Mouse (Mus musculus) Muller cell, postnatal 12 days (primary cell): ENCODE measurements around the gene Lrch3.
"Not testable (repeated sequence)": the region's sequence is repeated elsewhere in the genome, so short reads cannot be mapped to it uniquely, and the experiment has no call there.

ENCODE experiments used
- DNase-seq: peaks from one replicate; pipeline ENCODE4 v3.0.0-alpha.2; 2015; ENCODE audit errors: inconsistent ontology term

Gene Lrch3

DNA sequence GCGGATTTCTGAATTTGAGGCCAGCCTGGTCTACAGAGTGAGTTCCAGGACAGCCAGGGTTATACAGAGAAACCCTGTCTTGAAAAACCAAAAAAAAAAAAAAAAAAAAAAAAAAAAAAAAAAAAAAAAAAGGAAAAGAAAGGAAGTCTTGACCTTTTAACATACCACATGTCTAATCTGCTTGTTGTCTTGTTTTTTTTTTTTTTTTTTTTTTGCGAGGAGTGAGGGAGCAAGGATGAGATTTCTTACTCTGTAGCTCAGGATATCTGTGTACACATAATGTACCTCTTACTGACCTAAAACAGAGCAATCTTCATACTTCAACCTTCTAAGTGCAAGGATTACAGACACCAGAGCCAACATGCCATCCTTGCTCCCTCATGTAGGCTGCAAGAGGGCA, 141.0 kb downstream of the Lrch3 start:
- DNase-seq = not testable (repeated sequence)

DNA sequence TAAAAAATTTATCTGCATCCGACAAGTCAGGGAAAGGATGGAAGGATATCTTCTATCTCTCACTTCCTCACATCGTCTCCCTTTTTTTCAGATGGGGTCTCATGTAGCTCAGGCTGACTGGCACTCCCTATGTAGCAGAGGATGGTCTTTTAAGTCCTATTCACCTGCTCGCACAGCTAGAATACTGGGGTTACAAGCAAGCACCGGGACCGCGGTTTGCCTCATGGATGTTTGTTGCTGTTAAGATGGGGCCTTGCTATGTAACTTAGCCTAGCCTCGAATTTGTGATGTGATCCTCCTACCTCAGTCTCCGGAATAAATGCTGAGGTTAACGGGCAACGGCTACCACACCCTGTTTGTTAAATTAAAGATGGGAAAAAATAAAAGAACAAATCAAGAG, 141.8 kb downstream of the Lrch3 start:
- no peak for DNase-seq

DNA sequence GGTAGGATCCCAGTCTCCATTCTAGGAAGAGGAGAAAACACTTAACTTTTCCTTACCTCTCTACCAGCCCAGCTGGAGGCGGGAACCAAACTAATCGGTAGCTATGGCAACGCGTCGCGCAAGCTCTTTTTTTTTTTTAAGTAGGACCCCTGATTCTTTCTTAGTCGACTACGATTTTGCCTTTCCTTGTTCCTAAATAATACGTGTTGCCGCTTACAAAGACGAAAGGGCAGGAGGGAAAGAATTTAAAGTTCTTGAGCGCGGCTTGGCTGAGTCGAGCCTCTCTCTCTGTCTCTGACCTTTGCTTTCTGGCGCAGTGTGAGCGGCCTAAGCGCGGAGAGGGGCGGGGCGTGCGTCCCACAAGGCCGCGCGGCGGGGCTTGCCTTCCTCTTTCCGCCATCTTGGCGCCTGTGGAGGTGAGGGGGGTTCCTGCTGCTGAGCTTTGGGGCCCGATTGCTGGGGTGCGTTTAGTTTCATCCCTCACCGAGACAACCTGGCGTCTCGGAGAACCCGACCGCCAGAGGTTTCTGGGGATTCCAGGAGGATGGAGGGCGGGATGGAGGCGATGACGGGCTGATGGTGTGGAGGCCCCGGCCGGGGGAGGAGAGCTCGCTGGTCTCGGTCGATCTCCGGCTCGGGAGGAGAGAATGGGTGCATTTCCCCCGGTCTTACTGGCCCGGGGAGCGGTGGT, 142.3 kb downstream of the Lrch3 start, which contains the start of the genes Iqcg and Rpl35a:
TSS of gene Iqcg (minus strand) at position 124 of the 691 bp plus-strand sequence.
TSS of gene Rpl35a (plus strand) at position 359 of the 691 bp plus-strand sequence.
- DNase-seq = peak; percentile 97

DNA sequence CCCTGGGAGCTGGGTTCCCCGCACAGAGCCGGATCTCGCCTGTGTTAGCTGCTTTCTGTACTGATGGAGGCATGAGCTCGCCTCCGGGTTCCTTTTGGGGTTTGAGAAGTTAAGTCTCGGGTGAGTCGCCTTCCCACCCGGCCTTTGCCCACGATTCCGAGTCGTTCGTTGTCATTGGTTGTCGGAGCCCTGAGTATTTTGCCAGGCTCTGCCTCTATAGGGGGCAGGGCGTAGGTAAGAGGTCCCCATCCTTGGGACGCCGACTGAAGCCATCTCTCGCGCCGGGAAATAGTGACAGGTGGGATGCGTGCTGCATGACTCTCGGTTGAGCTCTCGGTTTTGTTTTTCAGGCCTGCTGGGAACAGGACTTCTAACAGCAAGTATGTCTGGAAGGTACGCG, 142.9 kb downstream of the Lrch3 start:
- no peak for DNase-seq

DNA sequence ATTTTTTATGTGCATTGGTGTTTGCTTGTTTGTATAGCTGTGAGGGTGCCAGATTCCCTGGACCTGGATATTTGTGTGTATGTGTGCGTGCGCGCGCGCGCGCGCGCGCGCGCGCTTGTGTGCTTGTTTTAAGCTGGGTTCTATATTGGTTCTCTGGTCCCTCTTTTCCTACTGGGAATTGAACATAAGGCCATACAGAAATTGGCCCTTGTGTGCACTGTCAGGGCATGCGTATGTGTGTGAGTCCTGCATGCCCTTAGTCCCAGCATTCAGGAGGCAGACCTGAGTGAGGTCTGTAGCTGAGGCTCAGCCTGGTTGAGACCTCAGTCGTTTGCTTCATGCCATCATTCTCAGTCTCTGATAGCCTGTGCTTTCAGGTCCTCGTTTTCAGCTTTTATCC, 144.1 kb downstream of the Lrch3 start:
- no peak for DNase-seq

DNA sequence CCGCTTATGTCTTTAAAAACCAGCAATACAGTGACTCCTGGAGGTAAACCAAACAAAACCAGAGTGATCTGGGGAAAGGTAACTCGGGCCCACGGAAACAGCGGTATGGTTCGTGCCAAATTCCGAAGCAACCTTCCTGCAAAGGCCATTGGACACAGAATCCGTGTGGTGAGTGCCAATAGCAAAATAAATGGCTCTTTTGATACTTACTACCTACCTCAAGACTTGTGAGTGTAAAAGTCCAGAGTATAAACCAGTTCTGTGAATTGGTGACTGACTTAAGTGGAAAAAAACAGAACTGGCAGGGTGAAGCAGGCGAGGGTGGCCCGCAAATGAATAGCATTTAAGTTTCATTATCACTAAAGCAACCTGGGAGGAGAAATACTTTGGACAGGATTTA, 144.8 kb downstream of the Lrch3 start:
- not testable (repeated sequence) for DNase-seq

DNA sequence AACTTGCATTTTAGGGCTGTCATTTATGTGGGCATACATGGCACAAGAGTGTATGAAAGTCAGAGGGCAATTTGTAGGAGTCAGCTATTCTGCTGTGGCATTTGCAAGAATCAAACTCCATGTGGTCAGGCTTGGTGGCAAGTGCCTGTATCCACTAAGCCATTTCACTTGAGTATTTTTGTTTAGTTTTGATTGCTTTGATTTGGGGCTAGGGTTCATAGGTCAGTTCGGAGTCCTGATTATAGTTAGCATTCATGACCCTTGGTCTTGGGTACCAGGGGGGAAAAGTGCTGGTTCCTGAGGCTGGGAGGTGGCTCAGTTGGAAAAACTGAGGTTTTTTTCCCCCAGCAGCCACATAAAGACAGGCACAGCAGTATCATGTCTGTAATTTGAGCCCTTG, 145.6 kb downstream of the Lrch3 start:
- DNase-seq = no peak

DNA sequence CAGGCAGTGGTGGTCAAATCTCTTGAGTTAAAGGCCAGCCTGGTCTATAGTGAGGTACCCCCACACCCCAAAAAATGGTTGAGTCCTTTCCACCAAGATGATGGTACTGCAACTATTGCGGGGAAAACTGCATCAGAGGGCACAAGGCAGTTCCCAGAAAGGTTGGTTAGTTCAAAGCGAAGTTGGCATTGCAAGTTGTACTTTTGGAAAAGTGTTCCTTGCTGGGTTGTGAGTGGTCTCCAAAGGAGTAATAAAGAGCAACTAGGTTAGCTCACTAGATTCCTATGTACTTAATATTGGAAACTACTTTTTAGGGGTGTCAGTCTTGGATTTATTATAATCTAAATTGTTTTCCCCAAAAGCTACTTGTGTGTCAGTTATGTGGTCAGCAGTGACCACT, 147.0 kb downstream of the Lrch3 start:
- DNase-seq = no peak

DNA sequence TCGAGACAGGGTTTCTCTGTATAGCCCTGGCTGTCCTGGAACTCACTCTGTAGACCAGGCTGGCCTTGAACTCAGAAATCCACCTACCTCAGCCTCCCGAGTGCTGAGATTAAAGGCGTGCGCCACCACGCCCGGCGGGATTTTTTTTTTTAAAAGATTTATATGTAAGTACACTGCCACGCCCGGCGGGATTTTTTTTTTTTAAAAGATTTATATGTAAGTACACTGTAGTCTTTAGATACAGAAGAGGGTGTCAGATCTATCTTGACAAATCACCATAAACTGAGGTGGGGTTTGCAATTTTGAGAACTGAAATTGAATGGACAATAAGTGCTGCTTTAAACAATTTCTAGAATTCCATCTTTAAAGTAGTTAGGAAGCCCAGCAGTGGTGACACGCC, 147.5 kb downstream of the Lrch3 start:
- DNase-seq = no peak

DNA sequence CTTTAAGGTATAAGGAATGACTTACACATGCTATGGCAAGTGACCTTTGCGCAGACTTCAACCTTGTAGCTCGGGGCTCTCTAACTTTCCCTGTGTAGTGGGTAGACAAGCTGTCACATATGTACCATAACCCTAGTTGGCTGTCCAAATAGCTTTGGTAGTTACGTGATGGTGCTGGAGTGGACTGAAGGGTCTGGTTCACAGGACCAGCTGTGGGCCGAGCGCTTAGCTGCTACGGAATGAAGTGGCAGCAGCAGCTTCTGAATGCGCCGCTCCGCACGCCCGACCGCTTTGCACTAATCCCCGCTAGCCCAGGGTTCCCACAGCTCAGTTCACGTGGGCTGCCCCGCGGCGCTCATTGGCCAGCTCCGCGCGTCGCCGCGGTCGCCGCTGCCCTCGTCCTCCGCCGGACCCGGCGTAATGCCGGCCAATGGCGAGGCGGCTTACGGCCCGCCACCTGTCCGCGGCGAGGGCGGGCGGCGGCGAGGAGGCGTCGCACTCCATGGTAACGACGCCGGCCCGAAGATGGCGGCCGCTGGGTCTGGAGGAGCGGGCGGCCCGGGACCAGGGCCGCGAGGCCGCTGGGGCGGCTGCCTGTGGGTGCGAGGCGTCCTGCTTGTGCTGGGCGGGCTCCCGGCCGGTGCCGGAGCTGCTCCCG, 148.3 kb downstream of the Lrch3 start, which contains the start of gene Lmln:
TSS of gene Lmln (plus strand) at position 498 of the 658 bp plus-strand sequence.
- DNase-seq = peak; percentile 98

DNA sequence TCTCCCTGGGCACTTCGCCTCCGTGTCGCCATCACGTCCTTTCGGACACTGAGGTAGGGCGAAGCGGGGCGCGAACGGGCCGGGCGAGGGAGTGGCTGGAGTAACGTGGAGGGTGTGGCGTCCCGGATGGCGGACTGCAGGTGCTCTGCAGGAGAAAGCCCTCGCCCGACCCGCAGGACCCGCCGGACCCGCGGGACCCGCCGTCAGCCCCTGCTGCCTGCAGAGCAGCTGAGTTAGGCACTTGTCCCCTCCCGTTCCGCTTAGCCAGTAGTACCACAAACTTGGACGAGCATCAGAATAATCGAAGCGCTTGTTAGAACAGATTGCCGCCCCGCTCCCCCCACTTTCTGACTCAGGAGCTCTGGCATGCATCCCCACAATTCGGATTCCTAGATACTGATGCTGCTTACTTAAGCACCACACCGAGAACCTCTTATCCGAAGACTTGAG, 148.8 kb downstream of the Lrch3 start:
- peak; percentile 92 for DNase-seq

DNA sequence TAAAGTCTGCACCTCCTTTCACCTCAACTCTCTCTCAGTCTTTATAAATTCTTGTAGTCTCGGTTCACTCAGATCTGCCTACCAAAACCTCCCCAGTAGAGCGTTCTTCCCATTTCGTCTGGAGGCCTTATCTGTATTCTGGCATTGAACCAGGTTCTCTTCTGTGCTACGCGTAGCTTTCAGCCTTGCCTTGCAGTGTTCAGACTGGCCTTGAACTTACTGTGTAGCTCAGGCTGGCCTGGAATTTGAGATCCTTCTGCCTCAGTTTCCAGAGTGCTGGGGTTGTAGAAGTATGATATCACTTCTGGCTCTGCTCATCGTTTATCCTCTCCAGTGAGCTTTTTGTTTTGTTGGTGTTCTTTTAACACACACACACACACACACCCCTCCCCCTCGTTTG, 149.4 kb downstream of the Lrch3 start:
- no peak for DNase-seq

DNA sequence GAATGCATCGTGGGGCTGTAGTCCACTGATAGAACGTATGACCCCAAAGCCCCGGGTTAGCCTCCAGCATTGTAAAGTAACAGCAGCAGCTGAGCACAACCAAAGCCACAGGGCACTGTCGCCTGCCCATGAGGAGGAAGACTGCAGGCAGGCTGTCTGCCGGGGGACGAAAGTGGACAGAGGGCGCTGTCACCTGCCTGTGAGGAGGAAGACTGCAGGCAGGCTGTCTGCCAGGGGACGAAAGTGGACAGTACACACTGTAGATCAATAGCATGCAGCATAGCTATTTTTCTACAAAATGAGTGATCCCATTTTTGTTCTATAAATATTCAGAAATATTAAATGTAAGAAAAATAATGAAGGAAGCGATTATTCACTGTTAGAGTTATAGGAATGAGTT, 150.7 kb downstream of the Lrch3 start:
- no peak for DNase-seq
